Mouse (Mus musculus): ENCODE data around the gene Marcksl1.

Marcksl1 gene

GRCm38 (mm10) chr4:129556532-129557223, 43.3 kb downstream of the Marcksl1 start:
- in situ Hi-C loops (cut with MboI, MseI) = loop anchor here (5.0 to 25.0 kb wide), 2 partner anchors 46 to 1356 kb away; partner anchors contain the start of genes Eif3i, Laptm5 and Tmem234

GRCm38 (mm10) chr4:129557256-129557808, 44.0 kb downstream of the Marcksl1 start:
- in situ Hi-C loops (cut with MboI, MseI) = loop anchor here (5.0 to 25.0 kb wide), 2 partner anchors 45 to 1355 kb away; partner anchors contain the start of genes Eif3i, Laptm5 and Tmem234

DNA sequence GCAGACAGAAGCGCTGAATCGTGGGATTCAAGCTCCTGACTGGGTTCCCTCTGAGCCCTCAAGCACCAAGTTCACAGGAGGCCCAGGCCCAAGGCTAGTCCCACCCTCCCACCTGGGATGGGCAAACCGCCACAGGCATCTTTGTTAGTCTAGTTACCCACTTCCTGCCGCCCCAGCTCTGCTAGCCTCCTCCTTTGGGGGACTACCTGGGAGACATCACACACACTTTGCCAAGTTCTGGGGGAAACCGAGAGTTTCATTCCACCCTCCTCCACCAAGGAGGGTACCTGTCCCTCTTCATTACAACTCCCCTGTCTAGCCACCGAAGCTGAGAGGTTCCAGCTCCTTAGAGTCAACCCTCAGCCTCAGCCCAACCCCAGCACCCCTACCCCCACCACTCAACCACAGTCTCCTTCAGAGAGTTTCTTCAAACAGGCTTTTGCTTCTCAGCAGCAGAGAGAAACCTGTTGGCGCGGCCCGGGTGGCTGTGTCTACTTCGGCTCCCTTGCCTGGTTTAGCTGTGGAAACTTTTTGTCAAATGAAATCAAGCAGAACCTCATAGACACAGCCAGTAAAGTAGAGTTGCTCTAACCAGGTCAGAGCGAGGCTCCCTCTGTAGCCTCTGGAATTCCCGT, 45.1 kb downstream of the Marcksl1 start:
- in situ Hi-C loops (cut with MboI, MseI) = loop anchor here (5.0 to 25.0 kb wide), 2 partner anchors 44 to 1354 kb away; partner anchors contain the start of genes Eif3i, Laptm5 and Tmem234

DNA sequence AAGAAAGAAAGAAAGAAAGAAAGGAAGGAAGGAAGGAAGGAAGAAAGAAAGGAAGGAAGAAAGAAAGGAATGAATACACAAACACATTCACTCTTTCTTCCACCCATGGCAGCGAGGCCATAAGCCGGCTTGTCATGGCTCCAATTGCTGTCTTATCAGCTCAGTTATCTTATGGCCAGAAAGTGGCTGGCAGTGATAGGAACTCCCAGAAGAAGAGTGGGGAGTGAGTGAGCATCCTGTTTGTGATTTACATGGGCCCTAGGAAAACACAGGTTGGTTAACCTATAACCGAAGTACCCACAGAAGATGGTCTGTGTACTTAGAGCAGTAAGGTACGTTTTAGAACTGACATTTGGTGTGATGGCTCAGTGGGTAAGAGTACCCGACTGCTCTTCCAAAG, 47.8 kb downstream of the Marcksl1 start:
- in situ Hi-C loops (cut with MboI, MseI) = loop anchor here (25.0 kb wide), 1 partner anchor 1351 kb away; the partner anchor contains the start of gene Laptm5

DNA sequence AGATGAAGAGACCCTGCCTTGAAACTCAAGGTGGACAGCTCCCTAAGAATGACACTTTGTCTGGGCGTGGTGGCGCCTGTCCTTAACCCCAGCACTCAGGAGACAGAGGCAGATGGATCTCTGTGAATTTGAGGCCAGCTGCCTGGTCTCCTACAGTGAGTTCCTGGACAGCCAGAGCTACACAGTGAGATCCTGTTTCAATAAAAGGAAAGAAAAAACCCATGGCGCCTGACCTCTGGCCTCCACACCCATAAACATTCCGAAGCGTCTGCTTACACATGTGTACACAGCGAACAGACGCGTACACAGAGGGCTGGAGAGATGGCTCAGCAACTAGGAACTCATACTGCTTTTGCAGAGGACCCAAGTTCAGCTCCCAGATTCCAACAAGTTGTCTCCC, 50.3 kb downstream of the Marcksl1 start:
- in situ Hi-C loops (cut with MboI, MseI) = loop anchor here (25.0 kb wide), 1 partner anchor 1349 kb away; the partner anchor contains the start of gene Laptm5

DNA sequence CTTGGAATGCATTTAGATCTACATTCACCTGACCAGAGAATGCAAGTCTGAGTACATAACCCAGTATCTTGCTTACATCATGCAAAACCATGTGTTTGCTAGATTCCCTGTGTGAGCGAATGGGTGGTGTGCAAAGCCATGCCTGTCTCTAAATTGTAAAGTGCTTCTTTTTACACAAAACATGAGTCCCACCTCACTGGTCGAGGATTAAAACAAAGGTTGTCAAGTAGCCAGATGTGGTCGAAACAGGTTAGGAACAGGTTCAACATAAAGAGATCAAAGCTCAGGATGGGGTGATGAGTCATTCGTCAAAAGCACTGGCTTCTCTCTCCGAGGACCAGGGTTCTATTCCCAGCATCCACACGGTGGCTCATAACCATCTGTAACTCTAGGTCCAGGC, 51.8 kb downstream of the Marcksl1 start:
- in situ Hi-C loops (cut with MboI, MseI) = loop anchor here (25.0 kb wide), 1 partner anchor 1347 kb away; the partner anchor contains the start of gene Laptm5

Data from regulatory T cell (primary cell).